Mouse (Mus musculus): Measurements from ENCODE around the gene Cldn34b2. TPM values are rescaled to one million over a fixed set of nuclear protein-coding genes. Genes with fewer than 3 reads are reported as not detected.
"Not testable (repeated sequence)": the region's sequence is repeated elsewhere in the genome, so short reads cannot be mapped to it uniquely, and the experiment has no call there.

Gene Cldn34b2
- not detected for total RNA-seq (2021)
- long read RNA-seq, experiment 1: 0 reads
- long read RNA-seq, experiment 2: 0 reads

GRCm38 (mm10) chrX:155128312-155128711, at the start of gene Cldn34b2:
Cldn34b2 (minus strand) TSS chrX:155128412.
- intact Hi-C loops (cut with DNase I); DNase-seq (ENCODE audit: low spot score in 2 of 2): not testable (repeated sequence)

- intact Hi-C loops (cut with DNase I): no loop called here
- DNase-seq (ENCODE audit: low spot score in 2 of 2): no peak
These were observed 49.4 kb upstream of the Cldn34b2 start for GRCm38 (mm10) chrX:155177640-155178039.

- intact Hi-C loops (cut with DNase I): no loop called here
These were observed 49.0 kb upstream of the Cldn34b2 start for GRCm38 (mm10) chrX:155177230-155177629.

GRCm38 (mm10) chrX:155175568-155175967, 47.4 kb upstream of the Cldn34b2 start:
- intact Hi-C loops (cut with DNase I): no loop called here
- no peak for DNase-seq (ENCODE audit: low spot score in 2 of 2)

More at GRCm38 (mm10) chrX:155177230-155177629, 49.0 kb upstream of the Cldn34b2 start:
- no peak for DNase-seq (ENCODE audit: low spot score in 2 of 2)

GRCm38 (mm10) chrX:155172310-155172709, 44.1 kb upstream of the Cldn34b2 start:
- peak in 1 of 2 experiments; percentile 3 for DNase-seq (ENCODE audit: low spot score in 2 of 2)
- intact Hi-C loops (cut with DNase I): no loop called here

- intact Hi-C loops (cut with DNase I): no loop called here
- no peak for DNase-seq (ENCODE audit: low spot score in 2 of 2)
These were observed 43.5 kb upstream of the Cldn34b2 start for GRCm38 (mm10) chrX:155171754-155172153.

GRCm38 (mm10) chrX:155169886-155170285, 41.7 kb upstream of the Cldn34b2 start:
- no peak for DNase-seq (ENCODE audit: low spot score in 2 of 2)
- intact Hi-C loops (cut with DNase I): no loop called here

GRCm38 (mm10) chrX:155167667-155168066, 39.5 kb upstream of the Cldn34b2 start:
- intact Hi-C loops (cut with DNase I): no loop called here
- DNase-seq (ENCODE audit: low spot score in 2 of 2): no peak

GRCm38 (mm10) chrX:155166313-155166712, 38.1 kb upstream of the Cldn34b2 start:
- no peak for DNase-seq (ENCODE audit: low spot score in 2 of 2)
- intact Hi-C loops (cut with DNase I): no loop called here

GRCm38 (mm10) chrX:155163553-155163952, 35.3 kb upstream of the Cldn34b2 start:
- no peak for DNase-seq (ENCODE audit: low spot score in 2 of 2)

GRCm38 (mm10) chrX:155151868-155152267, 23.7 kb upstream of the Cldn34b2 start:
- intact Hi-C loops (cut with DNase I): no loop called here

More at GRCm38 (mm10) chrX:155163553-155163952, 35.3 kb upstream of the Cldn34b2 start:
- intact Hi-C loops (cut with DNase I): no loop called here

GRCm38 (mm10) chrX:155144718-155145117, 16.5 kb upstream of the Cldn34b2 start:
- peak; percentile 11 to 34 for DNase-seq (ENCODE audit: low spot score in 2 of 2)
- intact Hi-C loops (cut with DNase I): loop anchor here (5.0 kb wide), 1 partner anchor 73 kb away; the partner anchor contains the start of gene Sat1

More at GRCm38 (mm10) chrX:155151868-155152267, 23.7 kb upstream of the Cldn34b2 start:
- no peak for DNase-seq (ENCODE audit: low spot score in 2 of 2)

- intact Hi-C loops (cut with DNase I): loop anchor here (5.0 kb wide), 1 partner anchor 119 kb away; the partner anchor contains the start of gene Sat1
- peak; percentile 16 to 25 for DNase-seq (ENCODE audit: low spot score in 2 of 2)
These were observed 30.2 kb downstream of the Cldn34b2 start for GRCm38 (mm10) chrX:155098024-155098423.

GRCm38 (mm10) chrX:155093566-155093965, 34.6 kb downstream of the Cldn34b2 start, which contains the start of gene Magea2:
Magea2 (minus strand) TSS chrX:155093666.
- intact Hi-C loops (cut with DNase I); DNase-seq (ENCODE audit: low spot score in 2 of 2): not testable (repeated sequence)

GRCm38 (mm10) chrX:155089693-155090092, 38.5 kb downstream of the Cldn34b2 start, which contains the start of gene Magea1:
Magea1 (minus strand) TSS chrX:155089793.
- DNase-seq (ENCODE audit: low spot score in 2 of 2); intact Hi-C loops (cut with DNase I): not testable (repeated sequence)

Other genes with a start within 250 kb of the Cldn34b2 start
- not detected for gene Cldn34b1, start 238.1 kb downstream of the Cldn34b2 start, total RNA-seq (2021)
- gene Magea6, start 192.4 kb downstream of the Cldn34b2 start, total RNA-seq (2021): not detected
- not detected for gene Magea3, start 178.9 kb downstream of the Cldn34b2 start, total RNA-seq (2021)
- gene Magea8, start 132.6 kb downstream of the Cldn34b2 start, total RNA-seq (2021): not detected
- not detected for gene Magea5, start 65.3 kb downstream of the Cldn34b2 start, total RNA-seq (2021)
- gene Magea1, start 38.6 kb downstream of the Cldn34b2 start, total RNA-seq (2021): not detected
- not detected for gene Magea2, start 34.7 kb downstream of the Cldn34b2 start, total RNA-seq (2021)
- 10 to 100 TPM; 67.5 to 76.5 TPM for gene Sat1, start 88.0 kb upstream of the Cldn34b2 start, total RNA-seq (2021)
- gene Acot9, start 134.0 kb upstream of the Cldn34b2 start, total RNA-seq (2021): 10 to 100 TPM; 23.4 to 24.4 TPM
- 10 to 100 TPM; 25.2 to 28.3 TPM for gene Prdx4, start 212.3 kb upstream of the Cldn34b2 start, total RNA-seq (2021)

Data from left cerebral cortex, postnatal 14 days (tissue).